Mouse (Mus musculus): ENCODE results near the gene Pou1f1.

GRCm38 (mm10) chr16:65554267-65554666 lies 34.0 kb downstream of the Pou1f1 start:
- TF ChIP-seq EP300 (IDR thresholded peaks at IDR 0.05; ENCODE audit: insufficient read depth, low read depth, low read length) (no peak), CTCF (IDR thresholded peaks at IDR 0.05) (no peak), POLR2A (IDR thresholded peaks at IDR 0.05; ENCODE audit: insufficient read depth, low read depth, low read length) (no peak)

Measured in heart, adult 2 months (tissue).